Mouse (Mus musculus) ovary, postnatal 36 days (tissue): ENCODE measurements around the gene Dlg2.

Source experiments
- DNase-seq: peaks from one replicate; pipeline ENCODE4 v3.0.0; 2022; ENCODE audit warnings: low spot score, mixed read lengths

The Dlg2 gene

GRCm38 (mm10) chr7:92383913-92384484 lies 1907.5 kb downstream of the Dlg2 start:
- DNase-seq = no peak

GRCm38 (mm10) chr7:92392052-92392640 lies 1915.7 kb downstream of the Dlg2 start:
- DNase-seq = no peak

- no peak for DNase-seq
Measured at GRCm38 (mm10) chr7:92396783-92397182, 1920.3 kb downstream of the Dlg2 start.

- DNase-seq = no peak
Measured at GRCm38 (mm10) chr7:92398841-92399240, 1922.4 kb downstream of the Dlg2 start.

- no peak for DNase-seq
Measured at GRCm38 (mm10) chr7:92400551-92400950, 1924.1 kb downstream of the Dlg2 start.

- DNase-seq = no peak
Measured at GRCm38 (mm10) chr7:92401001-92401688, 1924.7 kb downstream of the Dlg2 start.

- DNase-seq = no peak
Measured at GRCm38 (mm10) chr7:92408479-92408878, 1932.0 kb downstream of the Dlg2 start.

GRCm38 (mm10) chr7:92420474-92420873 lies 1944.0 kb downstream of the Dlg2 start:
- DNase-seq = no peak

GRCm38 (mm10) chr7:92423017-92423416 lies 1946.5 kb downstream of the Dlg2 start:
- DNase-seq = no peak

- DNase-seq = no peak
Measured at GRCm38 (mm10) chr7:92424703-92425102, 1948.2 kb downstream of the Dlg2 start.

- DNase-seq = no peak
Measured at GRCm38 (mm10) chr7:92427280-92427679, 1950.8 kb downstream of the Dlg2 start.

- no peak for DNase-seq
Measured at GRCm38 (mm10) chr7:92428629-92429028, 1952.2 kb downstream of the Dlg2 start.

- no peak for DNase-seq
Measured at GRCm38 (mm10) chr7:92430254-92430653, 1953.8 kb downstream of the Dlg2 start.

GRCm38 (mm10) chr7:92437168-92437567 lies 1960.7 kb downstream of the Dlg2 start:
- DNase-seq = no peak

- no peak for DNase-seq
Measured at GRCm38 (mm10) chr7:92439503-92440487, 1963.3 kb downstream of the Dlg2 start.

- DNase-seq = no peak
Measured at GRCm38 (mm10) chr7:92441611-92442010, 1965.1 kb downstream of the Dlg2 start.

GRCm38 (mm10) chr7:92442082-92442481 lies 1965.6 kb downstream of the Dlg2 start:
- no peak for DNase-seq

- no peak for DNase-seq
Measured at GRCm38 (mm10) chr7:92447938-92448337, 1971.5 kb downstream of the Dlg2 start.

GRCm38 (mm10) chr7:92448782-92449575 lies 1972.5 kb downstream of the Dlg2 start:
- no peak for DNase-seq

- no peak for DNase-seq
Measured at GRCm38 (mm10) chr7:92454176-92454575, 1977.7 kb downstream of the Dlg2 start.

- no peak for DNase-seq
Measured at GRCm38 (mm10) chr7:92455927-92456326, 1979.5 kb downstream of the Dlg2 start.
